Mouse (Mus musculus) ovary, adult 10 weeks (tissue): ENCODE measurements around the gene Nudt17. TPM values are rescaled to one million over a fixed set of nuclear protein-coding genes. Genes with fewer than 3 reads are reported as not detected.

ENCODE experiments used
- polyA plus RNA-seq: library from polyadenylated mRNA; stranded (reverse); fragments of 350-450 nt; fragmentation: Illumina TruSeq; extraction: RNeasy Lipid Tissue Mini Kit (QIAGEN cat#74804); gene quantifications from one replicate; pipeline ENCODE4 v1.2.3, GENCODE M21; 2014

The Nudt17 gene
- not detected for polyA plus RNA-seq

GRCm38 (mm10) chr3:96707903-96708683, at the start of gene Nudt17:
TSS of gene Nudt17 (minus strand) at chr3:96708562.

GRCm38 (mm10) chr3:96727343-96727827, 19.0 kb upstream of the Nudt17 start, which contains the start of the genes Polr3c and Rnf115:
TSS of gene Polr3c (minus strand) at chr3:96727628.
TSS of gene Rnf115 (plus strand) at chr3:96727664.

DNA sequence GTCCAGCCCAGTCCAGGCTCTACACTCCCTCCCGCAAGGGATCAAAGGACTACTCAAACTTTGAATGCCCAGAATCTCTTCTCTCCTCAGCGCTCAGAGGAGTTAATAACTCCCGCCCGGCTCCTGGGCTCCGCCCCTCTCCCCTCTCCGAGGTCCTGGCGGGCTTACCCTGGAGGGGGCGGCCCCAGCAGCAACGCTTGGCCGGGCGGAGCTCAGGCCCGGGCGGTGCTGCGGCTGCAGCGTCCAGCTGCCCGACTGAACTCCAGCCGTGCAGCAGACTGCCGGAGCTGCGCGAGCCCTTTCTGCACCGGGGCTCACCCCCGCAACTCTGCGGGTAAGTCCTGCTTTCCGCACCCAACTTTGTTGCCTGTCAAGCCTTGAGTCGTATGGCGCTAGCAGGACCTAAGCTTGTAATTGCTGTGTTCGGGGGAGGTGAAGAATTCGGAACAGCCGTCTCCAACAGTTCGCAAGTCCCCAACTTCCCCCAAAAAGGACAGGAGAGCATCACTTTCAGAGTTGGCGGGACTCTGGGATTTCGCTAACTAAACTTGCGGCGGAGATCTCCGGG, 12.1 kb downstream of the Nudt17 start, which contains the start of gene Pias3:
Gene Pias3 (plus strand): TSS at position 187 of the 568 bp plus-strand sequence.

GRCm38 (mm10) chr3:96669727-96670468, 38.5 kb downstream of the Nudt17 start, which contains the start of gene Ankrd35:
TSS of gene Ankrd35 (plus strand) at chr3:96670131.

Other genes starting within 250 kb of the Nudt17 start
- gene Hfe2, start 183.4 kb downstream of the Nudt17 start, polyA plus RNA-seq, result 0.29 TPM
- gene Txnip, start 150.6 kb downstream of the Nudt17 start, polyA plus RNA-seq, result 596 TPM
- not detected for gene Gm16253, start 131.6 kb downstream of the Nudt17 start, polyA plus RNA-seq
- gene Polr3gl, start 114.4 kb downstream of the Nudt17 start, polyA plus RNA-seq, result 90.1 TPM
- not detected for gene Ankrd34a, start 111.9 kb downstream of the Nudt17 start, polyA plus RNA-seq
- 92.1 TPM for gene Lix1l, start 107.4 kb downstream of the Nudt17 start, polyA plus RNA-seq
- 56.2 TPM for gene Rbm8a, start 78.6 kb downstream of the Nudt17 start, polyA plus RNA-seq
- 19.8 TPM for gene Pex11b, start 73.2 kb downstream of the Nudt17 start, polyA plus RNA-seq
- not detected for gene Gm42957, start 73.1 kb downstream of the Nudt17 start, polyA plus RNA-seq
- 0.54 TPM for gene Itga10, start 63.0 kb downstream of the Nudt17 start, polyA plus RNA-seq
- gene Ankrd35, start 38.4 kb downstream of the Nudt17 start, polyA plus RNA-seq, result 1.1 TPM
- 5.3 TPM for gene Pias3, start 12.2 kb downstream of the Nudt17 start, polyA plus RNA-seq
- 19.1 TPM for gene Polr3c, start 19.1 kb upstream of the Nudt17 start, polyA plus RNA-seq
- 114 TPM for gene Rnf115, start 19.1 kb upstream of the Nudt17 start, polyA plus RNA-seq
- 1.5 TPM for gene Pdzk1, start 120.7 kb upstream of the Nudt17 start, polyA plus RNA-seq
- gene Cd160, start 120.8 kb upstream of the Nudt17 start, polyA plus RNA-seq, result 2.3 TPM
- gene Gja5, start 196.1 kb upstream of the Nudt17 start, polyA plus RNA-seq, result 1.2 TPM
- 18.3 TPM for gene Gpr89, start 196.8 kb upstream of the Nudt17 start, polyA plus RNA-seq
- not detected for gene Gja8, start 217.5 kb upstream of the Nudt17 start, polyA plus RNA-seq